16 mouse cellular contexts compared by ENCODE assay signal in the genomic region with DNA sequence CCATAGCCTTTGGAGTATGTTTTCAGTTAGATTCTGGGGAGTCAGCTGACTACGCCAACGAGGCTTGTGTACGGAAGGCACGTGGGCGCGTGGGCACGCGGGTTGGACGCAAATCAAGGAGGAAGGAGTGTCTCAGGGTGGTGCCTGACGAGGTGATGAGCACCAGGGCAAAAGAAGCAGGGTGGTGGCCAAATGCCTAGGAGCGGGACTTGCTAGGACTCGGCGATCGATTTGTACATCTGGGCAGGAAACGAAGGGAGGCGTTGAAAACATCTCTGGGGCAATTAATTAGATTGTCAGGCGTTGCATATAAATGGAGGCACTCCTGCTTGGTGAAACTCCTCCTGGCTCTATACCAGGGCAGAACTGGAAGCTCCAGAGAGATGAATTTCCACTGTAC.
"Had no signal": no experiment of that assay in that cellular context is flagged by ENCODE, and none has a peak within 500 bp of the region (broad histone marks: within the 10 kb centered on the region; RNA-seq: fewer than 3 reads in every experiment).

No protein-coding gene starts in this region.

- H3K4me3 ChIP-seq: limb, embryonic 12.5 days; liver, embryonic 13.5 days; lung, embryonic 15.5 days; midbrain, embryonic 13.5 days; stomach, embryonic 15.5 days had no signal

- H3K4me1 ChIP-seq: liver, embryonic 13.5 days; lung, embryonic 15.5 days; midbrain, embryonic 13.5 days; stomach, embryonic 15.5 days had no signal

- DNase-seq: kidney, adult 11 months; kidney, postnatal 10 days; kidney, postnatal 4 days; liver; liver, embryonic 13.5 days; liver, postnatal 0 days; lung, postnatal 14 days; right cerebral cortex, postnatal 4 days; spleen, adult 18-20 months; thymus, adult 18-20 months; thymus, postnatal 14 days had no signal

- H3K36me3 ChIP-seq: limb, embryonic 12.5 days; liver, embryonic 13.5 days; lung, embryonic 15.5 days; midbrain, embryonic 13.5 days; stomach, embryonic 15.5 days had no signal

- H3K4me2 ChIP-seq: limb, embryonic 12.5 days; liver, embryonic 13.5 days; lung, embryonic 15.5 days; midbrain, embryonic 13.5 days; stomach, embryonic 15.5 days had no signal

- ATAC-seq: liver, postnatal 0 days; midbrain, embryonic 13.5 days had no signal

- H3K27ac ChIP-seq: limb, embryonic 12.5 days; liver, embryonic 13.5 days; lung, embryonic 15.5 days; macrophage; midbrain, embryonic 13.5 days; stomach, embryonic 15.5 days had no signal

- H3K9ac ChIP-seq: limb, embryonic 12.5 days; liver, embryonic 13.5 days; liver, postnatal 0 days; lung, embryonic 15.5 days; midbrain, embryonic 13.5 days; stomach, embryonic 15.5 days had no signal

- H3K9me3 ChIP-seq: limb, embryonic 12.5 days; liver, embryonic 13.5 days; lung, embryonic 15.5 days; midbrain, embryonic 13.5 days; stomach, embryonic 15.5 days had no signal

- H3K27me3 ChIP-seq: limb, embryonic 12.5 days; lung, embryonic 15.5 days; stomach, embryonic 15.5 days had no signal
